Mouse (Mus musculus): Measurements from ENCODE around the gene Adora1.

DNA sequence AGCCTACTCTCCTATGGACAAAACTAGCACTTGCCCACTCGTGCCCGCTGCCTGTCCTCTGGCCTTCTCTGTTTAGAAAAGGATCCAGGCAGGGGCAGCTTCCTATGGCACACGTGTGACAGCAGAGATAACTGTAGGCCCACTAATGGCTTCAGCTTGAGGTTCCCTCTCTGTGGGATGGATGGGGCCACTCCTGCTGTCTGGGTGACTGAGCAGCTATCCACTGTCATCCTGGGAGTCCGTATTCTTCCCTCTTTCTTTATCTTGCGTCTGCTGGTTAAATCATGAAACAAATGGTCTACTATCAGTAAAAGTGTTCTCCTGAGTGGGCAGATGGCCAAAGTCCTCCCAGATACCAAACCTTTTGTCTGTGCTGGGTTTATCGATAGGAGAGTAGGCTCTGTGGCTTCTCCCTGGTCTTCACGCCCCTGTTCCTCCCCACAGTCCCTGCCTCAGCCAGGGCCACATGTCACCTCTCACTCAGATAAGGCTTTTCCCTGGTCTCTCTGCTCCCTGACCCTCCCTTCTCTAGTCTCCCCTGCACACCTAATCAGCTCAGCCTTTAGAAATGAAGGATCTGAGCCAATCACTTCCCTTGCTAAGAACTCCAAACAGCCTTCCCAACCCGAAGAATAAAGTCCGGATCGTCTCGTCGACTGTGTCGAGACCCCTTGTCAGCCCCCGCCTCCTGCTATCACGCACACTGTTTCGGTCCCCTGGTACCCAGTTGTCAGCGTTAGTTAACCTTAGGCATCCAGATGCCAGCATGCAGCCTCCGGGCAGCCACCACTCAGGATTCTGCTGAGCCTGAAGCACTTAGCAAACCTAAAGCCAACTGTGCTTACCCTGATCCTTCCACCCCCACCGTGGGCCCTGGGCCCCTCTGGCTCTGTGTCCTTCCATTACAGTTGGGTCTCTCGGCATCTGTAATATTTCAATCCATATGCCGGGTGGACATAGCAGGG lies 82.3 kb downstream of the Adora1 start:
- TF ChIP-seq CTCF (IDR thresholded peaks at IDR 0.05; ENCODE audit: low read depth, low read length) (no peak), POLR2A (IDR thresholded peaks at IDR 0.05; ENCODE audit: extremely low read depth, insufficient read depth, low read length) (no peak)

Measured in liver, adult 2 months (tissue).